Mouse (Mus musculus): Measurements from ENCODE around the gene Glrb. TPM values are rescaled to one million over a fixed set of nuclear protein-coding genes. Genes with fewer than 3 reads are reported as not detected.

The Glrb gene
- polyA plus RNA-seq, 1 experiment from 2014 or later: 33.4 TPM

- Histone ChIP-seq H3K36me3 (no peaks in the 10 kb centered on the region), H3K27me3 (no peaks in the 10 kb centered on the region), H3K27ac (replicated peaks) (no peak overlapping the region), H3K9me3 (no peaks in the 10 kb centered on the region), H3K4me2 (replicated peaks) (no peak overlapping the region), H3K4me3 (no peak overlapping the region), H3K9ac (replicated peaks) (no peak overlapping the region), H3K4me1 (peaks cover 9% of the 10 kb centered on the region)
- WGBS: 8% methylated on average over 1 of the region's 1 CpGs
- no peak for ATAC-seq (replicated peaks)
Measured at GRCm38 (mm10) chr3:80805327-80805726, 108.1 kb downstream of the Glrb start.

- H3K9ac ChIP-seq (replicated peaks): no peak overlapping the region
- H3K9me3 ChIP-seq: no peaks in the 10 kb centered on the region
- no peaks in the 10 kb centered on the region for H3K27me3 ChIP-seq
- ATAC-seq (replicated peaks): no peak
- H3K4me2 ChIP-seq (replicated peaks): peak overlapping the region; percentile 76; the same call in 1 of the 2 replicates
- peak overlapping the region; percentile 98 for H3K27ac ChIP-seq (replicated peaks)
- H3K36me3 ChIP-seq: no peaks in the 10 kb centered on the region
- WGBS: 23% methylated on average over 1 of the region's 1 CpGs
- peaks cover 18% of the 10 kb centered on the region for H3K4me1 ChIP-seq
- H3K4me3 ChIP-seq: 0 out of 2 replicates have a peak overlapping the region, but pooled peaks have one; percentile 89
Measured at GRCm38 (mm10) chr3:80803811-80804210, 109.6 kb downstream of the Glrb start.

GRCm38 (mm10) chr3:80803211-80803610 is 110.2 kb downstream of the Glrb start:
- Histone ChIP-seq H3K27me3 (no peaks in the 10 kb centered on the region), H3K27ac (replicated peaks) (peak overlapping the region; percentile 98), H3K4me2 (replicated peaks) (peak overlapping the region; percentile 76), H3K9ac (replicated peaks) (peak overlapping the region; percentile 86), H3K36me3 (no peaks in the 10 kb centered on the region), H3K4me3 (peak overlapping the region; percentile 89), H3K4me1 (peaks cover 24% of the 10 kb centered on the region), H3K9me3 (no peaks in the 10 kb centered on the region)
- no peak; the same call in 1 of the 2 replicates for ATAC-seq (replicated peaks)
- WGBS: 31% methylated on average over 8 of the region's 8 CpGs

- WGBS: under 1% methylated on average over 35 of the region's 35 CpGs
- H3K36me3 ChIP-seq: no peaks in the 10 kb centered on the region
- no peaks in the 10 kb centered on the region for H3K9me3 ChIP-seq
- H3K9ac ChIP-seq (replicated peaks): peak within 1 kb of the TSS; percentile 86
- peak within 1 kb of the TSS; percentile 76 for H3K4me2 ChIP-seq (replicated peaks)
- H3K27me3 ChIP-seq: no peaks in the 10 kb centered on the region
- peak; percentile 94 for ATAC-seq (replicated peaks)
- H3K4me1 ChIP-seq: peaks cover 30% of the 10 kb centered on the region
- peak within 1 kb of the TSS; percentile 98 for H3K27ac ChIP-seq (replicated peaks)
- H3K4me3 ChIP-seq: peak within 1 kb of the TSS; percentile 89
Measured at GRCm38 (mm10) chr3:80802596-80803081, 110.8 kb downstream of the Glrb start, which contains the start of gene Gria2. Gene Gria2, minus strand, starts transcription at chr3:80802835.

GRCm38 (mm10) chr3:80801827-80802310 is 111.6 kb downstream of the Glrb start:
- Histone ChIP-seq H3K4me2 (replicated peaks) (peak overlapping the region; percentile 76), H3K9ac (replicated peaks) (peak overlapping the region; percentile 86), H3K27me3 (no peaks in the 10 kb centered on the region), H3K4me3 (peak overlapping the region; percentile 89), H3K36me3 (no peaks in the 10 kb centered on the region), H3K27ac (replicated peaks) (peak overlapping the region; percentile 98), H3K9me3 (no peaks in the 10 kb centered on the region), H3K4me1 (peaks cover 34% of the 10 kb centered on the region)
- 1% methylated on average over 6 of the region's 6 CpGs for WGBS
- peak; percentile 3; the same call in 1 of the 2 replicates for ATAC-seq (replicated peaks)

- H3K27me3 ChIP-seq: no peaks in the 10 kb centered on the region
- peak overlapping the region; percentile 86 for H3K9ac ChIP-seq (replicated peaks)
- H3K4me2 ChIP-seq (replicated peaks): peak overlapping the region; percentile 76
- peaks cover 34% of the 10 kb centered on the region for H3K4me1 ChIP-seq
- H3K9me3 ChIP-seq: no peaks in the 10 kb centered on the region
- ATAC-seq (replicated peaks): peak; percentile 62
- no peaks in the 10 kb centered on the region for H3K36me3 ChIP-seq
- H3K4me3 ChIP-seq: peak overlapping the region; percentile 89
- H3K27ac ChIP-seq (replicated peaks): peak overlapping the region; percentile 98
- under 1% methylated on average over 33 of the region's 33 CpGs for WGBS
Measured at GRCm38 (mm10) chr3:80800995-80801826, 112.2 kb downstream of the Glrb start.

- Histone ChIP-seq H3K9ac (replicated peaks) (peak overlapping the region; percentile 86), H3K27ac (replicated peaks) (peak overlapping the region; percentile 98), H3K4me1 (peaks cover 35% of the 10 kb centered on the region), H3K4me2 (replicated peaks) (peak overlapping the region; percentile 76), H3K4me3 (peak overlapping the region; percentile 89), H3K36me3 (no peaks in the 10 kb centered on the region), H3K9me3 (no peaks in the 10 kb centered on the region), H3K27me3 (no peaks in the 10 kb centered on the region)
- peak; percentile 12 for ATAC-seq (replicated peaks)
- WGBS: 1% methylated on average over 29 of the region's 29 CpGs
Measured at GRCm38 (mm10) chr3:80800299-80800994, 113.0 kb downstream of the Glrb start.

- no peak for ATAC-seq (replicated peaks)
- no peak overlapping the region for H3K27ac ChIP-seq (replicated peaks)
- no peaks in the 10 kb centered on the region for H3K27me3 ChIP-seq
- peaks cover 33% of the 10 kb centered on the region for H3K4me1 ChIP-seq
- H3K9ac ChIP-seq (replicated peaks): peak overlapping the region; percentile 25; the same call in 1 of the 2 replicates
- 24% methylated on average over 1 of the region's 1 CpGs for WGBS
- H3K4me2 ChIP-seq (replicated peaks): peak overlapping the region; percentile 76
- H3K9me3 ChIP-seq: no peaks in the 10 kb centered on the region
- H3K36me3 ChIP-seq: no peaks in the 10 kb centered on the region
- H3K4me3 ChIP-seq: peak overlapping the region; percentile 89
Measured at GRCm38 (mm10) chr3:80797935-80798334, 115.5 kb downstream of the Glrb start.

GRCm38 (mm10) chr3:80796764-80797163 is 116.7 kb downstream of the Glrb start:
- Histone ChIP-seq H3K36me3 (no peaks in the 10 kb centered on the region), H3K9me3 (no peaks in the 10 kb centered on the region), H3K9ac (replicated peaks) (no peak overlapping the region), H3K4me2 (replicated peaks) (no peak overlapping the region), H3K27me3 (no peaks in the 10 kb centered on the region), H3K4me3 (no peak overlapping the region), H3K27ac (replicated peaks) (no peak overlapping the region), H3K4me1 (peaks cover 33% of the 10 kb centered on the region)
- no peak for ATAC-seq (replicated peaks)

- Histone ChIP-seq H3K4me2 (replicated peaks) (no peak overlapping the region), H3K27me3 (no peaks in the 10 kb centered on the region), H3K27ac (replicated peaks) (no peak overlapping the region), H3K4me3 (no peak overlapping the region), H3K4me1 (peaks cover 35% of the 10 kb centered on the region), H3K9me3 (no peaks in the 10 kb centered on the region), H3K9ac (replicated peaks) (no peak overlapping the region), H3K36me3 (no peaks in the 10 kb centered on the region)
- ATAC-seq (replicated peaks): no peak
- 83% methylated on average over 2 of the region's 2 CpGs for WGBS
Measured at GRCm38 (mm10) chr3:80795284-80795683, 118.2 kb downstream of the Glrb start.
